Mouse (Mus musculus): ENCODE data around the gene Efna1.
A peak's percentile ranks its signal among the peaks of the same experiment; 100 is the strongest.

Efna1 gene

GRCm38 (mm10) chr3:89278643-89279042, 2.3 kb downstream of the Efna1 start:
- no peak for DNase-seq (ENCODE audit: low spot score)

DNA sequence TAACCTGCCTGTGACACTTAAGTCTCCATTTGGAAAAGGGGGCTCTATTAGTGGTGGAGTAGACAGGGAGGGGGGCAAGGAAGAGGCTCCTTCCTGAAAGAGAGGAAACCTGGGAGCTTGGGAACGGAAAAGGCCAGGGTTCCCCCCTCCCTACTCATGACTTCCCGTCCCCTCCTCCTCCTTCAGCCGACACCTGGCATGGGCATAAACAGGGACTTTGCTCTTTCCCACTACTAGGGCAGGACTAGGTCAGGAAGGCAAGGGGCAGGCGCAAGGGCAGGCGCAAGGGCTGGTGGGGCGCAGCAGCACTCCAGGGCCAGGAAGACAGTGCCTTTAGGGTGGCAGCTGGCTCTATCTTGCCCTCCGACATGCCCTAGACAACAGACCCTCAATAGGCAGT, 2.8 kb downstream of the Efna1 start:
- no peak for DNase-seq (ENCODE audit: low spot score)

DNA sequence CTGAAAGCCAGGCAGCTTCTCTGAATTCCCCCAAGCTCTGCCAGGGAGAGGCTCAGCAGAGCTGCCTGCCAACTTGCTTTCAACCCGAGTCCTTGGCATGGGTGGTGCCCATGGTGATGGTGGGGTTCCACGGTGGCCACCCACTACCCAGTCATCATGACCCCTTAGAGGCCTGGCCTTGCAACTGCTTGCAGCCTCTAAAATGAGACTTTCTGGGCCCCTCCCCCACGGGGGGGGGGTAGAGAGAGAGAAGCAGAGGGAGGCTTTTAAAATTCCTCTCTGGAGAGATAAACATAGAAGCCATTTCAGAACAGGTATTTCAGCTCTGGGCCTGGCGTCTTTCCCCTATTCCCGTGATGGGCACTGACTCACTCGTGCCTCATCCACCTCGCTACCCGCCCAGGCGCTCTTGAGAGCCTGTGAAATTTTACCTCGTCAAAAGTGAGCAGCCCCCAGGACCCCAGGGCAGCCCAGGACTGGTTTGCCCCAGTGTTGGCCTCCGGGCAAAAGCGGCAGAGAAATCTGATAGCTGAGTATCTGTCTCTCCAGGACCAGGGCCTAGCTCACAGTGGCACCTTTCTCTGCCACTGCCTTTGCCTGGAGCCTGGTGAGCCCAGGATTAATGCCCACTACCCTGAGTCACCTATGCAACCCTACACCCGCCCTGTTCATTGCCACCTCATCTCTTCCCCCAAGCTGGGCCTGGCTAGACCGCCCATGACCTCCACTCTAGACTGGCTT, 3.5 kb downstream of the Efna1 start:
- no peak for DNase-seq (ENCODE audit: low spot score)

DNA sequence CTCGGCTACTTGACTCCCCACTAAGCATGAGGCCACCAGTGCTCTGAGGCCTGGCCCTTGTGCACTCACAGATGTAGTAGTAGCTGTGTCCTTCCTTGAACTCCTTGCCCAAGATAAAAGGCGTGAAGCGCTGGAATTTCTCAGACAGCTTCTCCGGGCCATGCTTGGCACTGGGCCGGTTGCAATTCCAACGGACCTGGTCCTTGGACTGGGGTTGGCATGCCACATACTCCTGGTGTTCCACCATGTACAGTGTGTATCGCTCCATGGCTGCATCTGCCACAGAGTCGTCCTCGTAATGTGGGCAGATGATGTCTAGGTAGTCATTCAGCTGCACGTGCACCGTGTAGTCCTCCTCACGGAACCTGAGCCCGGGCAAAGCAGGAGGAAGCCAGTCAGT, 4.9 kb downstream of the Efna1 start:
- no peak for DNase-seq (ENCODE audit: low spot score)

DNA sequence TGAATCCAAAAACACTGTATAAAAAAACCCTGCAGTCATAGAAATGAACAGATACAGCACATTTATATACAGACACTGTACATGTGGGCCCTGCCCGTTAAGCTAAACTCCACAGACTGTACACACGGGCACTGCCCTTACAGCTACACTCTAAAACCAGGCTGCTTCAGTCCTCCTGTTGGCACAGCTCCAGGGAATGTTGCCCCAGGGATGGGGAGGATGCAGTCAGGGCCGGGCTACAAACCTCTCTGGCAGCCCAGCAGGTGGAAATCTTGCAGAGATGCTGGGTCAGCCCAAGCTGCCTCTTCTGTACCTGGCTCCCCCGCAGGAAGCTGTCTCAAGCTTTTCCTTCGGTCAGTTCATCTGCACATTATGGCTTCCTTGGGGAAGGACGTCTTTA, 9.2 kb downstream of the Efna1 start:
- DNase-seq (ENCODE audit: low spot score): no peak

GRCm38 (mm10) chr3:89270891-89271290, 10.1 kb downstream of the Efna1 start:
- DNase-seq (ENCODE audit: low spot score): no peak

- peak; percentile 72 for DNase-seq (ENCODE audit: low spot score)
Measured at GRCm38 (mm10) chr3:89270051-89270755, 10.7 kb downstream of the Efna1 start, which contains the start of gene Slc50a1. Gene Slc50a1, minus strand, starts transcription at chr3:89270570.

- DNase-seq (ENCODE audit: low spot score): no peak
Measured at GRCm38 (mm10) chr3:89268916-89269315, 12.0 kb downstream of the Efna1 start.

DNA sequence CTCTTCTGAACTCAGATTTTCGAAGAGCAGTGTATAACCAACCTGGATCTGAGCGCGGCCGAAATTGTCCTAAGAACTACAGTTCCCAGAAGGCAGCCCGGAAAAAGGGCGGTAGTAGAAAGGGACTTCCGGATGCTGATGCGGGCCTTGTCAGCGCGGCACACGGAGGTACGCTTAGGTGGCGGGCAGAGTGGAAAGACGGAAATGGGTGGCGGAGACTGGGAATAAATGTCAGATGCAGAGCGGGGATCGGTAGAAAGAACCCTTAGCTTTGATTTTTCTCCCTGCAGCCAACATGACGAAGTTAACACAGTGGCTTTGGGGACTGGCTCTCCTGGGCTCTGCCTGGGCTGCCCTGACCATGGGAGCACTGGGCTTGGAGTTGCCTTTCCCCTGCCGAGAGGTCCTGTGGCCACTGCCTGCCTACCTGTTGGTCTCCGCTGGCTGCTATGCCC, 14.5 kb downstream of the Efna1 start:
- DNase-seq (ENCODE audit: low spot score): peak; percentile 87

DNA sequence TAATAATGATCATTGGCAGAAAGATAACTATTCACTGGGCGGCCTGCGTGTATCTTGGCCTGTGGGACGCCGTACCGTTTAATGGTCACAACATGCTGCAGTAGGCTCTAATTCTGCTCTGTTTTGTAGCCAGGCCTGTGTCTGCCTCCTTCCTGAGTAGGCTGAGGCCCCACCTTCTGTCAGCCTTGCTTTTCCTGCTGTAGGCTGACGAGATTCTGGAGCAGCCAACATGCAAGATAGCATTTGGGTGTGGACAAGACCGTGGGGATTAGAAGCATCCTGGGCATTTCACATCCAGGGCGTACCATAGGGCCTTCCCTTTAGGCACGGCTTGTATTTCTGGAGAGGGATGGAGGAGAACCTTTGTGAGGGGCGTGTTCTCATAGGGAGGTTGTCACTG, 18.5 kb downstream of the Efna1 start:
- no peak for DNase-seq (ENCODE audit: low spot score)

DNA sequence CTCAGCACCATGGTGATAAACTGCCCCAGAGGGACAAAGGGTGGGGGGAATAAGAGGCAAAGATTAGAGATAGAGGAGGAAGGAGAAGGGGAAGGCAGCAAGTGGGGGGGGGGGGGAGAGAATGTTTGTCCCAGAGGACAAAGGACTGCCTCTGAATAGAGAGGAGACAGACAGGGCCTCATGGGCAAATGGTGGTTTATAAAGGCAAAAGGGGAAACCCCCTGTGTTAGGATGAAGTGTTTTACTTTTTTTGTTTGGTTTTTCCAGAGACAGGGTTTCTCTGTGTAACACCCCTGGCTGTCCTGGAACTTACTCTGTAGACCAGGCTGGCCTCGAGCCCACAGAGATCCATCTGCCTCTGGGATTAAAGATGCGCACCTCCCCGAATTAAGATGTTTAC, 20.7 kb downstream of the Efna1 start:
- no peak for DNase-seq (ENCODE audit: low spot score)

GRCm38 (mm10) chr3:89259076-89259475, 21.9 kb downstream of the Efna1 start, which contains the start of gene Dpm3:
Gene Dpm3, plus strand, starts transcription at chr3:89259358.
- no peak for DNase-seq (ENCODE audit: low spot score)

DNA sequence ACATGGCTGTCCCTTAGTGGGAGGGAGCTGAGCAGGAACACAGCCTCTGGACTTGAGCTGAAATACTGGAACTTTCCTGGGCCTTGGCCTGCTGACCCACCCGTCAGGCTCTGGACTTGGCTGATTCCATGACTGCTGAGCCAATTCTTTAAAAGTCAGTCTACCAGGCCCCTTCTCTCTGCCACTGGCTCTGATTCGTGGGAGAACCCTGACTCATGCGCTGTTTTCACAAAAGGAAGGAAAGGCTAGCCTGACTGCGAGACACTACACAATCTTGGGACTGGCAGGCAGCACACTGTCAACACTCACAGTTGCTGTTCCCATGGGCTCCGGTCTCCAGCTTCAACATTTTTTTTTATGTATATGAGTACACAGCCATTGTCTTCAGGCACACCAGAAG, 24.8 kb downstream of the Efna1 start:
- DNase-seq (ENCODE audit: low spot score): no peak

- no peak for DNase-seq (ENCODE audit: low spot score)
Measured at GRCm38 (mm10) chr3:89254994-89255393, 25.9 kb downstream of the Efna1 start.

DNA sequence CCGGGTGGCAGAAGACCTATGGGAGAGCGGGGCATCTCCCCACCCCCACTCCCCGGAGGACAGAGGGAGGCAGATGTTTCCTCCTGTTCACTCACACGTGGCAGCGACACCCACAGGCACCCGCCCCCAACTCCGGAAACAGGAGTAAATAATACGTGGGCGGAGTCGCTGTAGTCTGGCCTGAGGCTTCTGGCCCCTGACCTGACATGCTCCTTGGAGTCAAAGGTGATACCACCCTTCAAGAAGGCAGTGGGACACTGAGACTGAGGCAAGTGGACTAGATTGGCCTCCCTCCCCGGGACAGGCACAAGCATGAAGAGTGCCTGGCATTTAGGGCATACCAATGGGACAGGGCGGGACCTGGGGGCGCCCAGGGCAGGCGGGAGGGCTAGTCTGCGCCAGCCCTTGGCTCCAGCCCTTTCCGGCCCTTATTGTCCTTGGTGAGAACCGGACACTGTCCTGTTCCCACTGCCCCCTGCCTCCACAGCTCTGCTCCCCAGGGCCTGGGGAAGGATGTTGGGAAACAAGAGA, 29.5 kb downstream of the Efna1 start:
- peak; percentile 47 for DNase-seq (ENCODE audit: low spot score)

- DNase-seq (ENCODE audit: low spot score): peak; percentile 72
Measured at GRCm38 (mm10) chr3:89250435-89251040, 30.4 kb downstream of the Efna1 start.

DNA sequence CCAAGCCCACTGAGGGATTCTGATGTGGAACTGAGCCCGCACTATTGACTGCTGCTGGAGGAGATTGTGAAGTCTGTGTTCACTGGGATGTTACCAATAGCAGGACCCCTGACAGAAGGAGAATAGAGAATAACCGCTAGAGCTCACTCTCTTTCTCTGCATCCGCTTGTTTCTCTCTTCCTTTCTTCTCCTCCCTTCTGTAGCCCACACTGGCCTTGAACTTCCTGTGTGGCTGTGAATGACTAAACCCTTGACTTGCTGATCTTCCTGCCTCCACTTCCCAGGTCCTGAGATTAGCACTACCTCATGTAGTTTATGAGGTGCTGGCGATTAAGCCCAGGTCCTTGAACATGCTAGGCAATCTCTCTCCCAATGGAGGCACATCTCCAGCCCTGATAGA, 33.5 kb downstream of the Efna1 start:
- no peak for DNase-seq (ENCODE audit: low spot score)

DNA sequence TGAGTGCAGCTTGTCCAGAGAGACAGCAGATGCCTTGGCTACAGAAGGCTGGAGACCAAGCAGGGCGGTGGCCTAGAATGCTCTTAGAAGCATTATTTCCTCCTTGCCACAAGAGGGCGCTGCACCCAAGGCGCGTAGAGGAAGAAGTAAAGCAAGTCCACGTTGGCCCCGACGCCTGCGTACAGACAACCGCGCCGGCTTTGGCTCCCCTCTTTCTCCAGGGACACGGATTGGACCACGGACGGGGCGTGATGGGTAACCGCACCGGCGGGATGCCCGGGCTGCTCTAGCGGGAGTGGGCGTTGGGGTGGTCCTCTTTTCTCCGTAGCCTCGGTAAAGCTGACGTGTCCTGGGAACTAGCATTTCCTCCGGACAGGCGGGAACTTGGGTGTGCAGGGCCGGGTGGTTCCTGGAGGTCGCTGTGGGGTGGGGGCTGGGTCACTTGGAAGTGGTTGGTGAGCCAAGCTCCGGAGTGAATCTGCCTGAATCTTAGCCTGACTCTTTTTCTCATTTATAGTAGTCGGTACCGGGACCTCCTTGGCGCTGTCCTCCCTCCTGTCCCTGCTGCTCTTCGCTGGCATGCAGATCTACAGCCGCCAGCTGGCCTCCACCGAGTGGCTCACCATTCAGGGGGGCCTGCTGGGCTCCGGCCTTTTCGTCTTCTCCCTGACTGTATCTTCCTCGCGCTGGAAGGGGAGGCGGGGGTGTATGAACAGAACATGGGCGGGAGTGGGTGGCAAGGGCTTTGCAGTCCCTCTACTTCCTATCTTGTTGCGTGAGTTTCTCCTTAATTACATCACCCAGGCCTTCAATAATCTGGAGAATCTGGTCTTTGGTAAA, 34.5 kb downstream of the Efna1 start, which contains the start of gene Trim46:
Gene Trim46 (minus strand): TSS at position 49 of the 840 bp plus-strand sequence.
- DNase-seq (ENCODE audit: low spot score): peak; percentile 94

- peak; percentile 68 for DNase-seq (ENCODE audit: low spot score)
Measured at GRCm38 (mm10) chr3:89245688-89246171, 35.2 kb downstream of the Efna1 start, which contains the start of gene Krtcap2. Gene Krtcap2, plus strand, starts transcription at chr3:89245966.

- DNase-seq (ENCODE audit: low spot score): peak; percentile 71
Measured at GRCm38 (mm10) chr3:89244982-89245687, 35.8 kb downstream of the Efna1 start.
